Comparison of ENCODE assay signal across 21 mouse cellular contexts in the genomic region with DNA sequence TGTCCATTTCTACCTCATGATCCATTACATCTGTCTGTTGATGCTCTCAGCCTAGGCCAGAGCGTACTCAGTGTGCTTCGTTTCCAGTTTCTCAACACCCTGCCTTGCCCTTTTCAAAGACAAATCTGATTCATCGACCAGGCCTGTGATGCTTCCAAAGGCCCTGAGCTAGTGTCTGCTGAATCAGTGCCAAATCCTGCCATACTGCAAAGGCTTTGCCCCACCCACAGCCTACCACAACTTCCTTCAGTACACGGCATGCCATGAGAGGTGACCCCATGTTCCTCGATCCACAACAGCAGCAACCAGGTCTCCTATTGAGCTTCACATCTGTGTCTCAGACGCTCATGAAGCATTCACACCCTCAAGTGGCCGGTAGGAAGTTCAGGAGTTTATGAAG.
DNase-seq lines count a peak whose midpoint lies in the region; ATAC-seq and TF ChIP-seq lines count a peak whose summit lies in the region.
"Had no signal": no experiment of that assay in that cellular context is flagged by ENCODE, and none has a peak within 500 bp of the region (broad histone marks: within the 10 kb centered on the region; RNA-seq: fewer than 3 reads in every experiment).

No protein-coding gene starts in this region.

- H3K27me3 ChIP-seq in heart, embryonic 10.5 days (ENCODE audit: insufficient read depth, poor library complexity, severe bottlenecking) = no peaks in the 10 kb centered on the region
- H3K27me3 ChIP-seq in heart, adult 2 months (ENCODE audit: control insufficient read depth, insufficient read depth, low read length) = no peaks in the 10 kb centered on the region
- no peaks in the 10 kb centered on the region for H3K27me3 ChIP-seq in heart, embryonic 16.5 days (ENCODE audit: control insufficient read depth, insufficient read depth, low read length)
- H3K27me3 ChIP-seq: kidney, embryonic 15.5 days; limb, embryonic 15.5 days; megakaryocyte, embryonic 14.5 days had no signal

- H3K4me3 ChIP-seq in heart, embryonic 10.5 days = no peak overlapping the region
- no peak overlapping the region for H3K4me3 ChIP-seq in heart, adult 2 months
- no peak overlapping the region for H3K4me3 ChIP-seq in heart, embryonic 16.5 days (ENCODE audit: low read length)
- H3K4me3 ChIP-seq: kidney, embryonic 15.5 days; limb, embryonic 15.5 days; megakaryocyte, embryonic 14.5 days had no signal

- 64% methylated on average over 7 of the region's 7 CpGs for WGBS in heart, embryonic 10.5 days
- 57% methylated on average over 7 of the region's 7 CpGs for WGBS in heart, adult 2 months
- 55% methylated on average over 7 of the region's 7 CpGs for whole genome bisulfite sequencing in heart, embryonic 16.5 days

- TF ChIP-seq POLR2A in heart, adult 2 months (IDR thresholded peaks at IDR 0.05; ENCODE audit: insufficient read depth, low read depth, low read length) = no peak

- H3K27ac ChIP-seq in heart, embryonic 10.5 days = peak overlapping the region; percentile 49; the same call in 1 of the 2 replicates
- no peak overlapping the region for H3K27ac ChIP-seq in heart, adult 2 months
- peak overlapping the region; percentile 28 for H3K27ac ChIP-seq in heart, embryonic 16.5 days (ENCODE audit: low read length)
- H3K27ac ChIP-seq: kidney, embryonic 15.5 days; limb, embryonic 15.5 days; liver, embryonic 14.5 days had no signal

- H3K4me2 ChIP-seq in heart, embryonic 16.5 days (ENCODE audit: low read depth, low read length) = peak overlapping the region; percentile 43
- H3K4me2 ChIP-seq: kidney, embryonic 15.5 days; limb, embryonic 15.5 days; lung, embryonic 14.5 days had no signal

- H3K36me3 ChIP-seq in heart, embryonic 10.5 days = no peaks in the 10 kb centered on the region
- peaks cover 25% of the 10 kb centered on the region for H3K36me3 ChIP-seq in heart, adult 2 months (ENCODE audit: control insufficient read depth, insufficient read depth, low read length)
- no peaks in the 10 kb centered on the region for H3K36me3 ChIP-seq in heart, embryonic 16.5 days (ENCODE audit: control insufficient read depth, insufficient read depth)
- H3K36me3 ChIP-seq: kidney, embryonic 15.5 days; limb, embryonic 15.5 days had no signal

- intact Hi-C loops in heart, adult 2 months (cut with DNase I) = no loop called here

- no peak for ATAC-seq in heart, embryonic 16.5 days (replicated peaks; ENCODE audit: extremely low read depth, insufficient read depth, low FRiP score)
- ATAC-seq: forebrain, postnatal 0 days; intestine, postnatal 0 days had no signal

- no peaks in the 10 kb centered on the region for H3K9me3 ChIP-seq in heart, embryonic 10.5 days
- H3K9me3 ChIP-seq in heart, embryonic 16.5 days (replicated peaks; ENCODE audit: control insufficient read depth, low read length) = no peaks in the 10 kb centered on the region
- H3K9me3 ChIP-seq: kidney, embryonic 15.5 days; limb, embryonic 15.5 days had no signal

- TF ChIP-seq CTCF in heart, adult 2 months (IDR thresholded peaks at IDR 0.05) = no peak

- no peak for DNase-seq in heart, embryonic 10.5 days (ENCODE audit: low spot score)
- DNase-seq in heart, adult 2 months = no peak
- no peak for DNase-seq in heart, adult 18-20 months
- peak; percentile 51 for DNase-seq in adrenal gland, postnatal 10 days
- DNase-seq in brain, adult 2 months (ENCODE audit: low read depth, low spot score) = peak; percentile 53
- DNase-seq in right cerebral cortex, postnatal 14 days = no peak
- DNase-seq: cerebellum, adult 9-10 months; forebrain, postnatal 0 days; gastrocnemius, postnatal 14 days; kidney, postnatal 36 days; left cerebral cortex, postnatal 4 days; lung, embryonic 14.5 days; midbrain, embryonic 14.5 days; right cerebral cortex, postnatal 25 days; spleen, adult 18-20 months had no signal

- TF ChIP-seq EP300 in heart, adult 2 months (IDR thresholded peaks at IDR 0.05; ENCODE audit: insufficient read depth, low read depth, low read length) = no peak

- H3K79me2 ChIP-seq in heart, adult 2 months (replicated peaks; ENCODE audit: control insufficient read depth, insufficient read depth, low read length) = 0 out of 2 replicates have a peak, but pooled peaks cover 1% of the 10 kb centered on the region

- H3K9ac ChIP-seq in heart, adult 2 months (ENCODE audit: low read depth, low read length) = no peak overlapping the region
- H3K9ac ChIP-seq in heart, embryonic 16.5 days (ENCODE audit: low read length) = no peak overlapping the region
- H3K9ac ChIP-seq: forebrain, postnatal 0 days; kidney, embryonic 15.5 days; limb, embryonic 15.5 days; liver, embryonic 14.5 days; lung, embryonic 14.5 days had no signal

- H3K4me1 ChIP-seq in heart, embryonic 10.5 days = peaks cover 75% of the 10 kb centered on the region
- H3K4me1 ChIP-seq in heart, adult 2 months (ENCODE audit: control insufficient read depth, insufficient read depth, low read length) = peaks cover 13% of the 10 kb centered on the region
- peaks cover 66% of the 10 kb centered on the region for H3K4me1 ChIP-seq in heart, embryonic 16.5 days (ENCODE audit: control insufficient read depth, insufficient read depth, low read length)
- H3K4me1 ChIP-seq: kidney, embryonic 15.5 days; limb, embryonic 15.5 days; megakaryocyte, embryonic 14.5 days had no signal

Comparison
In these comparisons a context has a peak if more than half of its experiments do, and no peak if none do; other contexts are left out.
1. DNase-seq: peak in adrenal gland, postnatal 10 days (single experiment) and brain, adult 2 months (single experiment); none in heart, embryonic 10.5 days (single experiment), heart, adult 2 months (0 of 2), heart, adult 18-20 months (0 of 2) and right cerebral cortex, postnatal 14 days (single experiment).